Mouse (Mus musculus) megakaryocyte, embryonic 14.5 days (primary cell): ENCODE data around the gene Ptov1.

Experiments used
- FLI1 ChIP-seq: IDR thresholded peaks from 2 replicates; pipeline ENCODE4 v1.6.1; 2012; ENCODE audit warnings: low read length, inconsistent platforms, mixed read lengths
- GATA1 ChIP-seq: IDR thresholded peaks from 3 replicates; pipeline ENCODE4 v1.6.1; 2012; ENCODE audit warnings: mixed read lengths, low read length, inconsistent platforms, borderline replicate concordance

- TF ChIP-seq GATA1 (no peak), FLI1 (no peak)
Observed at GRCm38 (mm10) chr7:44895206-44895592, 25.6 kb upstream of the Ptov1 start.
